Mouse (Mus musculus) heart, embryonic 10.5 days (tissue): ENCODE results near the gene Ccdc91. TPM values are rescaled to one million over a fixed set of nuclear protein-coding genes. Genes with fewer than 3 reads are reported as not detected.
A peak's percentile ranks its signal among the peaks of the same experiment; 100 is the strongest.

Experiments
- DNase-seq: peaks from one replicate; pipeline ENCODE4 v3.0.0-alpha.2; 2017; ENCODE audit warnings: low spot score
- H3K27ac ChIP-seq: fragments of 300-500 bp; sonication (generic); 2 replicates; pipeline ENCODE4 v1.5.1; 2016; ENCODE audit warnings: mild to moderate bottlenecking
- H3K27me3 ChIP-seq: fragments of 300-500 bp; sonication (generic); 2 replicates; pipeline ENCODE4 v1.6.1; 2016; ENCODE audit warnings: mild to moderate bottlenecking; ENCODE audit not compliant: poor library complexity, insufficient read depth, severe bottlenecking
- H3K36me3 ChIP-seq: fragments of 300-500 bp; sonication (generic); 2 replicates; pipeline ENCODE4 v1.6.1; 2016; ENCODE audit warnings: mild to moderate bottlenecking, moderate library complexity
- H3K4me1 ChIP-seq: fragments of 300-500 bp; sonication (generic); 2 replicates; pipeline ENCODE4 v1.6.1; 2016; ENCODE audit warnings: mild to moderate bottlenecking
- H3K4me3 ChIP-seq: fragments of 300-500 bp; sonication (generic); 2 replicates; pipeline ENCODE4 v1.5.1; 2016; ENCODE audit warnings: mild to moderate bottlenecking, moderate library complexity
- H3K9me3 ChIP-seq: fragments of 300-500 bp; sonication (generic); 2 replicates; pipeline ENCODE4 v1.6.1; 2016; ENCODE audit warnings: mild to moderate bottlenecking, moderate library complexity
- WGBS: fragments of 180-500 bp; shearing (Covaris S2); methylation state at CpG from one replicate; pipeline ENCODE4 v1.1.7; 2016; 5-methylcytosine and 5-hydroxymethylcytosine counted together
- polyA plus RNA-seq: library from polyadenylated mRNA; unstranded; fragments of >200 nt; fragmentation: Nextera tagmentation; extraction: Ambion mirVana; gene quantifications from 2 replicates; pipeline ENCODE4 v1.2.1, GENCODE M21; 2016

The Ccdc91 gene
- polyA plus RNA-seq, result 21.8 and 24.6 TPM in 2 replicates

DNA sequence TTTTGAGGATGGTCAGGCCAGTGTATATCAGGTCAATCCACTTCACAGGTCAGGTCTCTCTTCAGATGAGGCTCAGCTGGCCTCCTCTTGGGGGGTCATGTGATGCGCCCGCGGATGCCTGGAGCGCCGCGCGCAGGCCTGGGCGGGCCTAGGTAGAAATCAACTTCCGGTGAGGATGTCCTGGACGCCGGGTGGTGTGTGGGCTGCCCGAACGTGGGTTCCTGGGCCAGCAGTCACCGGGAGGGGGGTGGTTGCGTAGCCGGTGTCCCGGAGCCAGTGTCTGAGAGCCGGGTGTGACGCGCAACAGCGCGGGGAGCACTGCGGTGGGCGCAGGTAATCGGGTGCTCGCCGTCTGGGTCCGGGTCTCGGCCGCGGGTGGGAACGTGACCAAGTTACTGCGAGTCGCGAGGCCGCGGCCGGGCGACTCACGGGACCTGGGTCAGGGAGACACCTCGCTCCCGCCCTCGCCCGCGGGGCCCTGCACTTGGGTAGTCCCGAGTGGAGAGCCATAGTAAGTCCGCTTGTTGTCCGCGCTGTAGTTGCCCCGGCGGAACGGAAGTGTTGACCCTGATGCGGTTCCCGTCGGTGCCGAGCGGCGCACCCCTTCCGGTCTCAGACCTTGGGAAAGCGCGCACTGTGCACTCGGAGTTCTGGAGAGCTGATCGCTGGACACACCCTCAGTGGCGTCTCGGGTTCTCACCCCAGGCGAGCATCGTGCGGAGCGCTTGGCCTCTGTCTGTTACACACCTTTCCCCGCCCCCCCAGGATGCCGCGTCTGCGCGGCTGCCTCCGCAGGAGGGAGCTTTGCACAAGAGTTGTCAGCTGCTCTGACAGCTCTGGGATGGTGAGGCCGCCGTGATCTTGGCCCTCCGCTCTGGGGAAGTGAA is at the start of gene Ccdc91:
Gene Ccdc91, plus strand, starts transcription at position 102 of the 887 bp plus-strand sequence.
- Histone ChIP-seq H3K9me3 (no peaks in the 10 kb centered on the region), H3K27ac (peak within 1 kb of the TSS; percentile 96), H3K36me3 (no peaks in the 10 kb centered on the region), H3K4me1 (peaks cover 11% of the 10 kb centered on the region; the same call in 1 of the 2 replicates), H3K4me3 (peak within 1 kb of the TSS; percentile 95), H3K27me3 (no peaks in the 10 kb centered on the region; the same call in 1 of the 2 replicates)
- WGBS, result under 1% methylated on average over 78 of the region's 78 CpGs
- peak; percentile 95 for DNase-seq

DNA sequence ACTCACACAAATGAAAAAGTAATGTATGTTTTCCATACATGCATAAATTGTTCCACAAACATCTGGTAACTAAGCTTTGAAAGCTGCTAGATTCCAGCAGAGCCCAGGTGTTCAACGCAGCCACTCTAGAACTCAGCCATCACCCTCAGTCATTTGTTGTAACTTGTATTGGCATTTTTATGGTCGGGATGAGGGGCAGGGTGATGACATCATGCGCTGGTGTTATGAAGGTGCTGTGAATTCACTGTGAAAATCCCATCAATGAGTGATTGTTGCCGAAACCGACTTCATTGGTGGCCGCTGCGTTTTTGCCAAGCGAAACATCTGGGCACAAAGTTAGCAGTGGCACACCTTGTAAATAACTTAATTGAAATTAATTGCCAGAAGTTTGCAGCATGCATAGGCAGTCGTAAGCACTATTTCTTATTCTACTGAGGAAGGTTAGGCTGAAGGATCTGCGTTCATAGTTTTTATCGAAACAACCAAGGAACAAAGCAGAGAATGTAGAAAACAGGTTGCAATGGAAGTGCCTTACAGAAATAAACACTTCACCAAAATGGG is 48.6 kb upstream of the Ccdc91 start:
- WGBS, result 90% methylated on average over 11 of the region's 11 CpGs
- Histone ChIP-seq H3K4me1 (no peaks in the 10 kb centered on the region), H3K27me3 (no peaks in the 10 kb centered on the region), H3K27ac (no peak overlapping the region), H3K9me3 (no peaks in the 10 kb centered on the region), H3K4me3 (no peak overlapping the region), H3K36me3 (no peaks in the 10 kb centered on the region)
- no peak for DNase-seq

DNA sequence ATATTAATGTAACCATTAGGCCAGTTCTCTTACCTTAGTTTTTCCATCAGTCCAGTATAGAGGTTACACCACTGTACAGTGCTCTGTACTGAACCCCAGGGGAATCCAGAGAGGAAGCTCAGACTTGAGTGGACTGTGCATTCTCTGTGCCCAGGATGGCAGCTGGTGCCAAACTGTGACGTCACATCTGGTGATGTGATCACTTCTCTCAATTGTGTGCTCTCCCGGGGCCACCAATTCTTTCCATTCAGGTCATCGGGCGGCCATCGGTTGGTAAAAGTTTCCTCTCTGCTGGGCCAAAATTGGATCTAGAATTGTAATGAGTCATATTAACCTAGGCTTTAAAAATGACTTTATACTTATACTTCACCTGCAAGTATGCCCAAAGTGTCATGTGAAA is 19.9 kb upstream of the Ccdc91 start:
- Histone ChIP-seq H3K4me1 (no peaks in the 10 kb centered on the region), H3K27me3 (no peaks in the 10 kb centered on the region), H3K9me3 (no peaks in the 10 kb centered on the region), H3K27ac (no peak overlapping the region), H3K36me3 (no peaks in the 10 kb centered on the region), H3K4me3 (no peak overlapping the region)
- DNase-seq, result no peak
- 78% methylated on average over 5 of the region's 5 CpGs for WGBS

DNA sequence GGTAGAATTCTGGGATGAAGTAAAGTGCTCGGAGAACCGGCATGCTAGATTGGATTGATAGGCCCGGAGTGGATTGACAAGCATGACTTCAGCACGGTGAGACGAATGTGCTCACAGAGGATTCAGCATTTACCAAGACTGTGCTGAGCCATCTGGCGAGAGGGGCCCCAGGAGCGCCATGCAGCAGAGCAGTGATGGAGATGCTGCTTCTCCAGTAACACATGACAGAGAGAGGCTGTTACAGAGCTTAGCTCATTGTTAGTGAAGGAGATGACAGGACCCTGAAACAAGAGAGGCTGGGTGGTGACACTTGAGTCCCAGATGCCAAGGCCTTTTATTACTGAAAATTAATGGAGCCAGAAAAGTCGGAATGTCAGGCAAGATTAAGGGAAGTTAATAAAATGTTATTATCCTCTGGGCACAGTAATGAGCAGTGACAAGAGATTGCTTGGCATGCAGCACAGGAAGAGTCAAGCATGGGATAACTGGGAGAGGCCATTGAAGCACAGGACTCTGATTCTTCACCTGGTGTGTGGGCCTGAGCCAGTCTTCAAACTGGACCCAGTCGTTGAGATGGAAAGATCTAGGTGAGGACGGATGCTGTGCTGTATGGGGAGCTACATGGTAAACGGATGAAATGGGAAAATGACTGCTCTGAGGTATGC is 16.9 kb upstream of the Ccdc91 start:
- H3K36me3 ChIP-seq, result no peaks in the 10 kb centered on the region
- H3K4me3 ChIP-seq, result no peak overlapping the region
- H3K27me3 ChIP-seq, result no peaks in the 10 kb centered on the region
- no peak for DNase-seq
- no peak overlapping the region for H3K27ac ChIP-seq
- H3K9me3 ChIP-seq, result no peaks in the 10 kb centered on the region
- 86% methylated on average over 11 of the region's 11 CpGs for WGBS
- H3K4me1 ChIP-seq, result no peaks in the 10 kb centered on the region

DNA sequence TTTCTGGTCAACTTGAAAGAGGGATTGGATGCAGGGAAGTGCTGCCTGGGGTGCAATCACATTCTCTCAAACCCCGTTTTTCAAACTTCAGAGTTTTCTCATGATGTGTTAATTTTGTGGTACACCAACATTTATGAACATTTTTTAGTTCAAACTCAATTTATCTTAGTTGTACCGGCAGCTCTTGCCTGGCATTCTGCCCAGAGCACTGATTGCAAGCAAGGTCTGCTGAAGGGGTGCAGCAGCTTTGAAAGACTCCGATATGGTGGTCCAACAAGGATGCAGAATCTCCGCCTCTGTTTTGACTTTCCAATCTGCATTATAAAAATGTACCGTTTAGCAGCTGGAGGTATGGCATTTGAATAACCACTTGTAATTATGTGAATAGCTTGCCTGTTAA is 5.6 kb upstream of the Ccdc91 start:
- Histone ChIP-seq H3K27ac (no peak overlapping the region), H3K36me3 (no peaks in the 10 kb centered on the region), H3K4me1 (no peaks in the 10 kb centered on the region), H3K27me3 (no peaks in the 10 kb centered on the region; the same call in 1 of the 2 replicates), H3K4me3 (no peak overlapping the region), H3K9me3 (no peaks in the 10 kb centered on the region)
- DNase-seq, result no peak
- 62% methylated on average over 5 of the region's 5 CpGs for WGBS

DNA sequence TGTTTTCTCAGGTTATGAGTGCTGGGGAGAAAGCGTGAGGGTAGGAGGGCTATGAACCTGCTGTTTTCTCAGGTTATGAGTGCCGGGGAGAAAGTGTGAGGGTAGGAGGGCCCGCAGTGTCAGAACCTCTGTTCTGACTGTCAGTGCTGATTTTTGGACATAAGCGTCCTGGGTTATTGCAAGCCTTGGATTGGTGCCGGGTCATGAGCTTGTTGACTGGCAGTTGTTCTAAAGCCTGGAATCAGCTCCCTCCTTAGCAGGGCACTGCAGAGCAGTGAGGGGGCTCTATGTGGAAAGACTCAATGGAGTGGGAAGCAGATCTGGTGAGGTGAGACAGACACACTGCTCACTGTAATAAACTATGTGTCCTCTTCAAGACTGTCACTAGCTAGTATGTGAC is 5.5 kb downstream of the Ccdc91 start:
- DNase-seq, result no peak
- Histone ChIP-seq H3K9me3 (no peaks in the 10 kb centered on the region), H3K4me3 (no peak overlapping the region), H3K27ac (no peak overlapping the region), H3K4me1 (peaks cover 5% of the 10 kb centered on the region; the same call in 1 of the 2 replicates), H3K36me3 (no peaks in the 10 kb centered on the region), H3K27me3 (no peaks in the 10 kb centered on the region)
- 89% methylated on average over 5 of the region's 5 CpGs for WGBS

DNA sequence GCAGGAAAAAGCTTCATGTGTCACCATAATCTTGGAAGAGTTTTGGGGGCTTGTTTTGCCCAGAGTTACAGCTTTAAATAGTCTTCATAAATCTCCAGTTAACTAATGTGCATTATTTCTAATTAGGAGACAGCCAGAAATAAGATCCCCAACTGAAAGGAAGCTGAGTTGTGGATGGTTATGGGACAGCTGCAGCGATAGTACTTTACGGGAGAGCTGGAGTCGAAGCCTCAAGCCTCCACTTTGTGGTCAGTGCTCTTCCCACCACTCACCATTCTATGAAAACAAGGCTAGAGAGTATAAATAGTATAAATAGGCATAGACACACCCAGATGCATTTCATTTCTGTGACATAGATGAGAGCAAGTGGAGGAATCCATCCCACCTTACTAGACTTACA is 14.5 kb downstream of the Ccdc91 start:
- Histone ChIP-seq H3K4me3 (no peak overlapping the region), H3K27me3 (no peaks in the 10 kb centered on the region), H3K9me3 (no peaks in the 10 kb centered on the region), H3K4me1 (no peaks in the 10 kb centered on the region), H3K27ac (no peak overlapping the region), H3K36me3 (peaks cover 6% of the 10 kb centered on the region; the same call in 1 of the 2 replicates)
- WGBS, result 94% methylated on average over 3 of the region's 3 CpGs
- no peak for DNase-seq

DNA sequence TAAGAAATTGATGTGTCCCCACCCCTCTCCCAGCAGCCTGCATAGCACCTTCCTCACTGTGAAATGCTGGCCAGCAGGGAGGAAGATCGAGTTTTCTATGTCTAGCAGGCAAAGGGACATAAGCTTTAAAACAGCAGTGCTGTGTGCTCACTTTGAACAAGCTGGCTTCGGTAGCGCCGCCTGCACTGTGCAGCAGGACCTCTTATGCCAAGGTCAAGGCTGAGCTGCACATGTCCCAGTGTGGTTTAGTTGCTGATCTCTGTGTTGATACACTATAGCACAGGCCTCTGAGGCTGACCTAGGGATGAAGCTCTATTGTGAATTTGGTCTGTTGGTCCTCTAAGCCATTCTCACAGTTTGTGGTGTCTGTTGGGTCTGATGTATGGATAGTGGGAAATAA is 16.9 kb downstream of the Ccdc91 start:
- Histone ChIP-seq H3K27me3 (no peaks in the 10 kb centered on the region), H3K36me3 (peaks cover 6% of the 10 kb centered on the region; the same call in 1 of the 2 replicates), H3K4me3 (no peak overlapping the region), H3K4me1 (no peaks in the 10 kb centered on the region), H3K27ac (no peak overlapping the region), H3K9me3 (no peaks in the 10 kb centered on the region)
- no peak for DNase-seq
- 89% methylated on average over 4 of the region's 4 CpGs for WGBS

DNA sequence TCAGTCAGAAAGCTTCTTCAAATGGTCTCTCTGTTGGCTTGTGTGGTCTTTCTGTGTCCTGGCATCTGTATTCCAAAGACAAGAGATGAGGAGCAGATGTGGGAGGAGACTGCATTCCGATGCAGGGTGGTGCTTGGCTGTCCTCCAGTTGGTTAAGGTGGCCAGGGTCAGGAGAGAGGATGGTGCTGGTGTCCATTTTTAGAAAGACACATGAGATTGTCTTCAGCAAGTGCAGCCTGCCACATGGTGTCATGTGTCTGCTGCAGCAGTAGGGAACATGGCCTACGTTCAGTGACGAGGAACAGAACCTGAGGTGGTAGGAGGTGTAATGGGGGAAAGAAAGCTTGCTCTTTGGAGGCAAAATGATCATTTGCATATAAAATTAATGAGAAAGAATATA is 25.8 kb downstream of the Ccdc91 start:
- H3K9me3 ChIP-seq, result no peaks in the 10 kb centered on the region
- H3K27me3 ChIP-seq, result no peaks in the 10 kb centered on the region
- no peaks in the 10 kb centered on the region for H3K36me3 ChIP-seq
- peaks cover 11% of the 10 kb centered on the region for H3K4me1 ChIP-seq
- no peak for DNase-seq
- no peak overlapping the region for H3K4me3 ChIP-seq
- 70% methylated on average over 3 of the region's 3 CpGs for WGBS
- no peak overlapping the region for H3K27ac ChIP-seq

DNA sequence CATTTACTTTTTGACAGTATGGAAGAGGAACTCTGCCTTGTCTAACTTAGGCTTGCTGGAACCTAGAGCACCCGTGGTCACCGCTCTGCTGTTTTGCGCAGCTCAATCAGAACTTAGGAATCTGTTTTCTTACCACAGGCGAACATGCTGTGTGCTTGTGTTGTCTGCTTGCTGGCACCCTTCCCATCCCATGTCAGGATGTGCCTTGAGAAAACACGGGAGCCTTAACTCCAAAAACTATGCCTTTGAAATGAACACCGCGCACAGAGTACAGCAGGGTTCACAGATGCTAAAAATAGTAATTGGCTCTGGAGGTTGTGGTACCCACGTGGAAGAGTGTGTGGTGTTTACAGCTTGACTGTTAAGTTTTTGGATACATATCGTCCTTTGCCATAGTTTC is 30.4 kb downstream of the Ccdc91 start:
- H3K4me3 ChIP-seq, result peak overlapping the region; percentile 3; the same call in 1 of the 2 replicates
- no peaks in the 10 kb centered on the region for H3K9me3 ChIP-seq
- DNase-seq, result no peak
- 41% methylated on average over 9 of the region's 9 CpGs for WGBS
- peak overlapping the region; percentile 42; the same call in 1 of the 2 replicates for H3K27ac ChIP-seq
- no peaks in the 10 kb centered on the region for H3K27me3 ChIP-seq
- H3K4me1 ChIP-seq, result peaks cover 15% of the 10 kb centered on the region
- no peaks in the 10 kb centered on the region for H3K36me3 ChIP-seq

DNA sequence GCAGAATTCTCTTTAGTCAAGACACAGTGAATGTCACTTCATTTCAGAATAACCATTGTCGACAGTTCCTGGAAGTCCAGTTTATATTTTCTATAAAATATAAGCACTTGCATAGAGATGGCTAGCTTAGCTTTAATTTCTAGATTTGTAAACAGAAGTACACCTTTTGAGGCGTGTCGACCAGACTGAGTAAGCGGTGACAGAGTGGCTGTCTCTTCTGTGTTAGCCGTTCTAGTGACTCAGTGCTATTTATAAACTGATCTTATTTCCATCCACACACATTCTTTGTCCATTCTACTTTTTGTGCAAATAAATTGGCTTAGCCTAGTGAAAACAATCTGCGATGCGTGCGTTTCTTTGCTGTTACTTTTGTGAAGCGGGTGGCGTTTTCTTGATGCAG is 30.9 kb downstream of the Ccdc91 start:
- no peaks in the 10 kb centered on the region for H3K27me3 ChIP-seq
- no peak for DNase-seq
- H3K4me3 ChIP-seq, result peak overlapping the region; percentile 3; the same call in 1 of the 2 replicates
- H3K27ac ChIP-seq, result peak overlapping the region; percentile 47; the same call in 1 of the 2 replicates
- H3K36me3 ChIP-seq, result no peaks in the 10 kb centered on the region
- H3K4me1 ChIP-seq, result peaks cover 12% of the 10 kb centered on the region
- WGBS, result 66% methylated on average over 10 of the region's 10 CpGs
- no peaks in the 10 kb centered on the region for H3K9me3 ChIP-seq

DNA sequence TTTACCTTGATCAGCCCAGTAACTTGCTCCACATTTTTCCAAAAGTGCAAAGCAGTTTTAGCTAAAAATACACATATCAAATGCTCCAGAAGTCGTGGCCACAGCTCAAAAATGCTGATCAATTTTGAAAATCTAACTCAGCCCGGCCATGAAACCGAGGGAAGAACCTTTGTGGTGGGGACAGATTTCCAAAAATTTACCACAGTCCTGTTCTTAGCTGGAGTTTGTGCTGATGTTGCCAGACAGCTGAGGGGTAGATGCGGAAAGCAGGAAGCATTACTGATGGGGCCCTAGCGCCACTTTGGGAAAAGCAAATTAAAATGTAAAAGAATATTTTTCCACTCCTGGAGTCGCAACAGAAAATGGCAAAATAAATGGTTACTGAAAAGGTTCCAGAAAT is 31.6 kb downstream of the Ccdc91 start:
- no peaks in the 10 kb centered on the region for H3K9me3 ChIP-seq
- 88% methylated on average over 6 of the region's 6 CpGs for WGBS
- DNase-seq, result no peak
- H3K27ac ChIP-seq, result peak overlapping the region; percentile 47; the same call in 1 of the 2 replicates
- H3K36me3 ChIP-seq, result no peaks in the 10 kb centered on the region
- no peaks in the 10 kb centered on the region for H3K27me3 ChIP-seq
- no peak overlapping the region for H3K4me3 ChIP-seq
- peaks cover 11% of the 10 kb centered on the region for H3K4me1 ChIP-seq

DNA sequence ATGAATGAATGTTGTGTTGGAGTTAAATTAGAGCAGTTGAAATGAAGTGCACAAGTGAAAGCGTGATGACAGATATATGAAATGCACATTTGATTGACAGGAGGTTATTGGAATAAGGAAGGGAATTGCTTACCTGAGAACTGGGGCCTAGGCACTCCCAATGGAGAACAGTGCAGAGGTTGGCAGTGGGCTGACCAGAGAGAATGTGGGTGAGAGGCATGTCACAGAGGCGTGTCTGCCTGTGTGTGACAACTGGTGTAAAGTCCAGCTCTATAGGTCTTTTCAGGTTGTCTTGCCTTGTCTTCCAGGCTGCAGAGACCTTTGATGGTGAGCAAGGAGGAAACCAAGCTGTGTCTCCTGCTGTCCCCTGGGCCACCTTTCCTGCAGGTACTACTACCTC is 34.9 kb downstream of the Ccdc91 start:
- Histone ChIP-seq H3K27me3 (no peaks in the 10 kb centered on the region), H3K4me3 (no peak overlapping the region)
- WGBS, result 87% methylated on average over 2 of the region's 2 CpGs

More for the DNA sequence above, 34.9 kb downstream of the Ccdc91 start:
- DNase-seq, result no peak
- peaks cover 10% of the 10 kb centered on the region for H3K4me1 ChIP-seq
- H3K27ac ChIP-seq, result no peak overlapping the region
- H3K9me3 ChIP-seq, result no peaks in the 10 kb centered on the region
- H3K36me3 ChIP-seq, result peaks cover 10% of the 10 kb centered on the region; the same call in 1 of the 2 replicates
